Mouse (Mus musculus) left cerebral cortex, adult 9 months (tissue): ENCODE measurements at regions not wholly inside any gene's neighbourhood (a gene's known extent, or its start where the extent isn't known, plus 50 kb on each side); places are given as distances from the start of the nearest gene placed in this dataset.

Experiments
- DNase-seq, 2 experiments: peaks; one replicate each; pipeline ENCODE4 v3.0.0; 2022; ENCODE audit warnings: low spot score in 2 of 2

- no peak for DNase-seq
Observed at GRCm38 (mm10) chr2:83224018-83224417, 280.6 kb downstream of the Fsip2 start.

- no peak for DNase-seq
Observed at GRCm38 (mm10) chr2:83226198-83226597, 282.8 kb downstream of the Fsip2 start.

DNA sequence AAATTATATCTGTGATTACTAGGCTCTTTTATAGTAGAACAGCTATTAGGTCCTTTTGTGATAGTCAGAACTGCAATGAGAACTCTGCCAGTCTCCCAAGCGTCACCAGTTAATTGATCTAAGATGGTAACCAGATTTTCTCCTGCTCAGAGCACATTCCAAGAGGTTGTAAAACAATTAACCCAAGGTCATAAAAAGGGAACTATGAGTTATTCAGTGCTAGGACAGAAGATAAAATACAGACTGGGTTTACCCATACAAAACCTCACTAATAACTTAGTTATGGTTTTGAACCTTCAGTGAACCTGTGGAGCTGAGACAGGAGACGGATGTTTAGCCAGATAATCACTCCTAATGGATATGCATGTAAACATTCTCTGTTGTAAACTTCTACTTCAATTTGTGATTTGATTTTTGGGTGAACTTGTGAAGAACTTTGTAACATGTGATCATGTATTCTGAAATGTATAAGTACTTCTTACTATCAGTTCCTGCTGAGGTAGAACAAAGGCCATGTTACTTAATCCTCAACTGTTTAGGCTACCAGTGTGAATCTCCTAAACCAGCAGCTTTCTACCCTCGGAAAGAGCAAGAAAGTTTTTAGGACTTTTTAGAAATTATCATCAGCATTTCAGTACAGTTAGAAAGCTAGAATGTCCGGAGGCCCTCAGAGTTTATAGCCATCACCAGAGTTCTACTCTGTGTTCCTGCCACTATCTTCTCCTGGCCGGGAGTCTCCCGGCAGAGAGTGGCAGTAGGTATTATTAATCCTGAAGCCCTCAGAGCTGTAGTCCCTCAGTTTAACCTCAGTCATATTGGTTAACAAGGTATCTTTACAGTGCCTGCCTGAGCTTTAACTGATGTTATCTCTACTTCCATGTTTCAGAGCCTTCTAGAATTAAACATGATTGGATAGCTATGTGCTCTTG, 308.0 kb downstream of the Fsip2 start:
- DNase-seq = no peak

- no peak for DNase-seq
Observed at GRCm38 (mm10) chr2:83256811-83257321, 313.4 kb downstream of the Fsip2 start.

GRCm38 (mm10) chr2:83258613-83259012, 315.2 kb downstream of the Fsip2 start:
- DNase-seq = no peak

DNA sequence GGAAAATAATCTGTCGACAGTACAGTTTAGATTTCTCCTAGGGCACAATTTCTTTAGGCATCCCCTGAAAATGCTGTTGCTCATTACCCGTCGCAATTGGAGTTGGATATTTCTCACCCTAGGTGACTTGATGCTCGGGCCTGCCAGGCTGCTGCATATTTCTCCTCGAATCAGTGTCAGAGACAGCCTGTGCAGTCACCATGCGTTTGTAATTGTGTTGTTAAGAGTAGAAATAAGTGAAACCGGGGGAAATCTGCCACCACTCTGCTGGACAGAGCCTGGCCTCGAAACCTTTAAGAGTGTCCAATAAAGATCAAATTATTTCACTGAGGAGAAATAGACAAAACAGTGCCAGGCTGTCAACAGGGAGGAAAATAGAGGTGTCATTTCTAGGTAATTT, 340.7 kb upstream of the Zc3h15 start:
- no peak for DNase-seq

GRCm38 (mm10) chr2:83332056-83332769, 312.0 kb upstream of the Zc3h15 start:
- DNase-seq = no peak

DNA sequence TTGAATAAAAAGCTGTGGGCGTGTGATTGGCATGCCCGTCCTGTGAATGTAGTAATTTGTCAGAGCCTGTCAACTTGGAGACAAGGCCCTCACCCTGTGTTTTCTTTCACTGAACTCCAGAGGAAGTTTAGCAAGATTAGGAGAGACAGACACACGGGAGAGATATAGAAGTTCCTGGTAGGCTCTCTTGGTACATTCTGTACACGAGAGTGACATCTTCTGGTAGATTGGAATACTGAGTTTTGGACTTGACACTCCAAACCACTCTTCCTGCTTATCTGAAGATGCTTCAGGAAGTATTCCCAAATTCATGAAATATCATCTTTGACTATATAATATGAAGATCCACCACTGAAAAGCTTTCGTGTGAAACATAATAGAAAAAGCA, 311.5 kb upstream of the Zc3h15 start:
- no peak for DNase-seq

GRCm38 (mm10) chr2:83337364-83337763, 306.9 kb upstream of the Zc3h15 start:
- peak in 1 of 2 experiments; percentile 7 for DNase-seq

GRCm38 (mm10) chr2:83340168-83340567, 304.1 kb upstream of the Zc3h15 start:
- no peak for DNase-seq
